Mouse (Mus musculus) mouse embryonic stem cell (cell line): ENCODE measurements at regions not wholly inside any gene's neighbourhood (a gene's known extent, or its start where the extent isn't known, plus 50 kb on each side); places are given as distances from the start of the nearest gene placed in this dataset.

Experiments
- in situ Hi-C, 2 experiments: fragments of 300-500 bp; cut with MboI; formaldehyde crosslinking; loops; 1 replicate in 1 of 2; 3 replicates in 1 of 2; pipeline ENCODE4 v1.14.3; 2019 to 2020; ENCODE audit warnings: low sequenced_read_pairs in 2 of 2, low pct_unique_long_range_greater_than_20kb in 1 of 2, mixed read lengths in 1 of 2; ENCODE audit not compliant: unreplicated experiment in 1 of 2

GRCm38 (mm10) chr10:96515164-96515922 lies 101.5 kb upstream of the Btg1 start:
- in situ Hi-C loops, result no loop called here

DNA sequence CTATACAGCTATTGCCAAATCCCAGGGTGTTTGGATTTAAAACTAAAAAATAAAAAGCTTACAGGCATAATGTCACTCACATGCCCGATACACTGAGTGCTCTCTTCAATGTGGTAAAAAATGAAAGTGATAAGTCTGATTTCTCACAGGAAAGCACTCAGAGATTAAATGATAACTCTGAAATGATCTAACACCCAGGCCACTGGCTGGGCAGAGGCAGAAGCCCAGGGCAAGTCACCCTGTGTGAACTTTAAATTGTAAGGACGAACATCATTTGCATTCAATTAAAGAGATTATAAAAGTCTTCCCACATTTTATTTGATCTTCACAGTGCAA lies 100.9 kb upstream of the Btg1 start:
- in situ Hi-C loops, result no loop called here

- in situ Hi-C loops, result no loop called here
These were observed 97.4 kb upstream of the Btg1 start for GRCm38 (mm10) chr10:96519411-96519810.

DNA sequence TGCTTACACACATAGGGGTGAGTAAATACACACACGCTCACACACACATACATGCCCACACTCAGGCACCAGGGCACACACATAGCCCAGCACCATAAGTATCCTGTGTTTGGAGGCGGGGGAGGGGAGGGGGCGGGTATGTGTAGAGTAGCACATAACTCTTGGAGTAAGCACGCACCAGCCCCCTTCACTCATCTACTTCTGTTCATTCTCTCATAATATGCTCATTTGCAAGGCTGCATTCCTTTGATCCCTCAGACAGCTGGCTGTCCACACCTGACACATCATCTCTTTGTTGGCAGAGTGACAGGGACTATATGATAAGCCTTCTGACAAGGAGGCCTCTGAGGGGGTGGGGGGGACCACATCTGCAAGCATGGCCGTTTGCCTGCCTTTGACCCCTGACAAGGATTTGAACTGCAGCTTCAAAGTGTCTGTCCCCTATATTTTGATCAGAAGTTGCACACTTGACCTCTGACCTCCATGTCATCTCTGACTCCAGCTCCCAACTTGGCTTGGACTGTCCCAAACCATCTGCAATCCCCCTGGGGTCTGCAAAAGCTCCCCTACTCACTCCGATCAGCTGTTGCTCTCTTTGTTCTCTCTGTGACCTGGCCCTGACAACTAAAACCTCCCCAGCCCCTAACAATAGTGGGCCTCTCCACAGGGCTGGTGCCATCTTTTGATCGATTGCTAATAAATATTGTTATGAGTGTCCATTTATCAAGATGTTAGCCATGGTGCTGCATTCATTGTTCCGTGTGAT lies 95.6 kb upstream of the Btg1 start:
- in situ Hi-C loops, result no loop called here

DNA sequence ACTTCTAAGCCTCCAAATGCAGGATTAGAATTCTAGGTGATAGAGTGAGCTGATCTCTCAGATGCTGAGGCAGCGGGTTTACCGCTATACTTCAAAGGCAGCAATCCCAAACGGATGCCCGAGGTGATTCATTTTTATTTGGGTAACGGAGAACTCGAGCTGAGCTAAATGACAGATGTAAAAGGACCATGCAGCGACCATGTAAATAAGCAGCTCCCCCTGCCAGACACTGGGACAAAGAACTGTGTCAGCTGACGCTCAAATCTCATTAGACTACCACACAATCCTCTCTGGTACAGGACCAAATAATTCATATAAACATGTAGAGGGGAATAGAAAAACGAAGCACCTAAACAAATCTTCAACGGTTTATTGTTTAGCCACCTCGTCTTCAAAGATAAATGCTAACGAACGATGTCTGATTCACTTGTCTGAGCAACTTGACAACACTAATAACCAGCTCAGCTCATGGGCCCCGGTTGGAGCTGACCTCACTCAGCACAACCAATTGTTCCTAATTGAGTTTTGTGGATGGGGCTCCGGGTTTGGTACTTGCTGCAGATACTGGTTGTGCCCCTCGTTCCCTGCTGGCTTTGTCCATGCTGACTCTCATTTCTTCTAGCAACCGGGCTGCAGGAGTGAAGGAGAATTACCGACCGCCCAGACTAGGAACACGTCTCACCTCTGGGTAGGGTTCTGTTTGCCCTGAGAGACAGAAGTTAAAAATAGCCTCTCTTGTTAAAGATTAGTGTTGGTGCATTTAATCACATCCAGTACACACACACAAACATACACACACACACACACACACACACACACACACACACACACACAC lies 92.6 kb upstream of the Btg1 start:
- in situ Hi-C loops, result no loop called here

DNA sequence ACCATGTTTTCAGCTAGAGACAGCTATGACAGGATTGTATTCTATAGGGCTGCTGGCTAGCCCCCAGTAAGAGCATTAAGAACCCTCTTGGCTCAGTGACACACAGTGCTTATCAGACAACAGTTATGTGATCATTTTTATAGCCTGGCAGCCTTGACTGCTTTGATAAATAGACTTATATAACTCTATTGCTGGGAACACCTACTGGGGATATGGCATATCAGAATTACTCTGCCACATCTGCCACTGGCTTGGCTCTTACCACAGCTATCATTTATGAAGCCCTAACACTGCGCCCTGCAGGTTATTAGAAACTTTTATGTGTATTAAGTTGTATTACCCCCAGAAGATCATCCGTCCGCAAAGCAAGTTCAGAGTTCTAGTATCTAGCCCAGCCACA lies 88.9 kb upstream of the Btg1 start:
- in situ Hi-C loops, result no loop called here

GRCm38 (mm10) chr10:96534547-96535124 lies 82.2 kb upstream of the Btg1 start:
- in situ Hi-C loops, result no loop called here

- in situ Hi-C loops, result no loop called here
These were observed 81.3 kb upstream of the Btg1 start for GRCm38 (mm10) chr10:96535461-96535860.

GRCm38 (mm10) chr10:96540828-96541227 lies 76.0 kb upstream of the Btg1 start:
- in situ Hi-C loops, result no loop called here

DNA sequence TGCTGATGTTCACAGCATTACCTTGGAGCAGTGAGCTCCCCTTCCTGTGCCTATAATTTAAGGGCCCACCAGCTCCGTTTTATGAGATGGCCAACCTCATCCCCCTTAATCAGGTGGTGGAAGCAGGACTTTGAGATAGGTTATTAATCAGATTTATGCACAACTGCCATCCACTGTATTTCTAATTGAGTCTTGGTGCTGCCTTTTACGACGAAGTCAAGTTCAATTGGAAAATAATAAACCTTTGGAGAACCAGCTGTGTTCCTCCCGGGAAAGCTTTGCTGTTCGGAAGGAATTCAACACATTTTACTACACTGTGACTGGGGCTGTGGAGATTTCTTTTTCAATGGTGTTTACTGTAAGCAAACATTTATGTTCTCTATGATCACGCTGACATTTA lies 71.5 kb upstream of the Btg1 start:
- in situ Hi-C loops, result no loop called here

DNA sequence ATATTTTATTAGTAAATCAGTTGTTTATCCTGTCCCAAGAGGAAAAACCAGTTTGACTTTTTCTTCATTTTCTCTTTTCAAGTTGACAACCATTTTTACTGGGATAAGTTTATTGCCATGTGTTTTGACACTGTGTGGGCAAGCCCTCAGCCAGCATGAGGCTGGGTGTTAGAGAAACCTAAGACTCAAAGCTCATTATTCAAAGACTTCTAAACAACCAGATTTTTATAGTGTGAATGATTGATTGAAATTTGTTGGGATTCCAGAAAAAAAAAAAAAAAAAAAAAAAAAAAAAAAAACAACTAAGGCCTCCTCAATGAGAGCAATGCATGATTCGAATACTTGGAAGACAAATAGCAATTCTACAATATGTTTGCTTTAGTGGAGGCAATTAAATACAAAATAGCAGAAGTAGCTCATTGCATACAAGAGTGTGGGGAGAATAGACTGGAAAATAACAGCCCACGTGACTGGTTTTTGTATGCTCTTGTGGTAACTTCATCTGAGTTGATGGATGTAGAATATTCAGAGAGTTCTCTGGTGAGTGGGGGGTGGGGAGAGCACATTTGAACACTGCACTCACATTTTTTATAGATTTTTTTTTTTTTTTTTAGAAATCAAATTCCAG lies 70.9 kb upstream of the Btg1 start:
- in situ Hi-C loops, result no loop called here

GRCm38 (mm10) chr10:96549651-96550050 lies 67.2 kb upstream of the Btg1 start:
- in situ Hi-C loops, result no loop called here

DNA sequence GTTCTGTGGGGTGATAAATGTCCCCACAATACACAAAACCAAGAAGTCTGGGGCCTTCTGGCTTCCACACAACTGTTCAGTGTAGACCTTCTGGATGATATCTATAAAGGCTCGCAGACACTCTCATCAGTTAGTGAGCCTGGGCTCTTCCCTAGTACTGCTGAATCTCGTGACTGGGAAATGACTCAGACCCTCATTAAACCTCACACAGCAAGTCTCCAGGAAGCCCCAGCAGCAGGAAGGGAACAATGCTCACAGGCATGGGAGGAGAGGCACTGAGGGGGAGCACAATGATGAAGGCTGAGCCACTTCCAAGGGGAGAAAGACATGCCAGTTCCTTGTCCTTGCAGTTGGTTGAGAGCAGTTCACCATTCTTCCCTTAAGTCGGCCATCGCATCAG lies 66.5 kb upstream of the Btg1 start:
- in situ Hi-C loops, result no loop called here

DNA sequence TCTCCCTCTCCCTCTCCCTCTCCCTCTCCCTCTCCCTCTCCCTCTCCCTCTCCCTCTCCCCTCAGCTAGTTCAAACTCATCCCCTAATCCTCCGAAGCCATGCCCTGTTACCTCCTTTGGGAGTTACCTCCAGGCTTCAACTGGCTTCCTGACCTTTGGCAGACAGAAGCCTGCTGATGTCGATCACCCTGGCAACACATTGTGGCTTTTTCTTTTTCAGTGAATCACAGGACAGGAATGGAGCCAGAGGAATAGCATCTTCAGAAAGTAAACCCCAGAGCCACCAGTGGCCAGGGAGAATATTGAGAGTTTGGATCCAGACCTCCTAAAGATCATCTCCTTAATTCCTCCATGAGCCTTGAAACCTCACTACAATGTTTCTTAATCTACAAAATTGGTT lies 59.5 kb upstream of the Btg1 start:
- in situ Hi-C loops, result no loop called here

DNA sequence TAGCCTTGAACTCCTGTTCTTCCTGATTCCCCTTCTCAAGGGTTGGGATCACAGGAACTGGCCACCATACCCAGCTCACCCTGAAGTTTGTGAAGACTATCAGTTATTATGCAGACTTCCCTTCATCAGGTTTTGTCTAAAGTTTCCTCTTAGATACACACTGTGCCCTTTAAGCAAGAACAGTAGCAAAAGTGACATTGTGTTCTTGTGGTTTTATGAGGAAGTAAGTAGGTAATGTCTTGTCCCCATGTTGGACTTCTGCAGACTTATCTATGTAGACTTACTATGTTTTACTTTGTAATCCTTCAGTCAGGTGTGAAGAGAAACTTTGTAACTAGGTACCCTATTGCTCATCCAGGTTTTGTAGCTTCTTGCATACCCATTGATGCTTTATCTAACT lies 51.5 kb upstream of the Btg1 start:
- in situ Hi-C loops, result no loop called here
